Mouse (Mus musculus): ENCODE measurements around the gene Drg1.

The Drg1 gene

DNA sequence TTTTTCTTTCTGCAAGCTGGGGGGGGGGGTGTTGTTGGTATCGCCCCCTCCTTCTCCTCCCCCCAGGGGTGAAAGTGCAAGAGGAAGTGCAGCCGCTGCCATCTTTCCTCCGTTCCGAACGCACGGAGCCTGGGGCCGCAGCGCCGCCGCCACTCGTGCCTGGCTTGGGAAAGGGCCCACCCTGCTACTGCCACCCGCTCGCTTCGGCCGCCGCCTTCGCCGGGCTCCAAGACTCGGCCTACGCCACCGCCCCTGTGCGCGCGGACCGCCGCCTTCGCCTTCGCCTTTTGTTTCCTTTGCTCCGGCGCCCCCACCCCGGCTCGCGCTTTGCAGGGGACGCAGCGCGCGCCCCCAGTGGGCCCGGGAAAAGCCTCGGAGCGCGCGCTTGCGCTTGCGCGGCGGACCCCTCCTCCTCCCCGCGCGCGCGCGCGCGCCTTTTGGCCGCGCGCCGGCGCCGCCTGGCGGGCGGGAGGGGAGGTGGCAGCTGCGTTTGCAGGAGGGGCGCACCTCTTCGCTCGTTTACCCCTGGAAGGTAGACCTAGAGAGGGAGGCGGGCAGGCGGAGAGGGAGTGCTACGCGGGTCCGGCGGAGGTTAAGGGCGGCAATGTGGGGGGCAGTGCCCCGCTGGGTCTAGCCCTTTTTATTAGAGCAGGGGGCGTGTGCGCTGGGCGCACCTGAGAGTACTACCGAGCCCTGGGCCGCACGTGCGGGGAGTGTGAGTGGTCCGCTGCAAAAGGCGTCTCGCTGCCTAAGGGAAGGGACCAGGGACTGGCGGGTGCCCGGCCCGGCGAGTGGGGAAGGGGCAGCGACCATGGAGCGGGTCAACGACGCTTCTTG lies 23.8 kb upstream of the Drg1 start:
- DNase-seq: peak; percentile 88

DNA sequence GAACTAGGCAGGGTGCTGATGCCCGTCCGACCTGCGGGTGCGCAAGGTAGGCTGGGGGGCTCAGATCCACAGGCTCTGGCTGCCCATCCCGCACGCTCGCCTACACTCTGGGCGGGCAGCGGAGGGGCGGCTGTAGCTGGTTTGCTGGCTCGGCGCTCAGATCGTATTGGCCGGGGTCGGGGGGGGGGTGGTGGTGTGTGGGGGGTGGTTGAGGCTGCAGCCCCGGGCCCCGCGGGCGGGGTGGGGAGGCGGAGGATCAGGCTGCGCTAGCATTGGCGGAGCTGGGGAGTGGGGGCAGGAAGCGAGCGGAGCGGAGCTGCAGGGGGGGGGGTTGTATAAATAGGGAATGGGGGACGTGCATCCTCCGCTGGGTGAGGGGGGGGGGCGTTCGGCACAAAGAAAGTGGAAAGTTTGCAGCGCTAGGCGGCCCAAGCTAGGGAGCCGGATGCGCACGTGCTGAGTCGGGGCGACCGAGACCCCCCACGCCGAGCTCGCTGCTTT lies 23.1 kb upstream of the Drg1 start:
- peak; percentile 73 for DNase-seq

- peak; percentile 71 for DNase-seq
These were observed 22.5 kb upstream of the Drg1 start, which contains the start of gene Patz1 for GRCm38 (mm10) chr11:3288521-3289301. Gene Patz1, plus strand, starts transcription at chr11:3288874.

GRCm38 (mm10) chr11:3287921-3288320 lies 21.7 kb upstream of the Drg1 start:
- DNase-seq: peak; percentile 78

DNA sequence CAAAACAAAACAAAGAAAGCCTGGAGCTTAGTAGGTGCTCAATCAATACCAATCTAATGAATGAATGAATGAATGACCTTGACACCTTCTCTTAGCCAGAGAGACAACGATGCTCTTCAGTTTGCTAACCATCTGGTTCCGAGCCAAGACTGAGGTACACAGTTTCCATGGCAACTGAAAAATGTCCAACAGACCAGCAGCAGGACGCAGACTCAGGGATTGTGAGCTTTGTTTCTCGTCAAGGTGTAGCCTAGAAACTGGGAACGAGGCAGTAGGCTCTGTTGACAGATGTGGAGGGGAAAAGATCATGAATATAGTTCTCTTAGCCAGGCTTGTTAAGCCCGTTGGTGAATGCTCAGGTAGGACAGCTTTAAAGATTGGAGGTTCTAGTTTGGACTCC lies 20.9 kb upstream of the Drg1 start:
- peak; percentile 35 for DNase-seq

GRCm38 (mm10) chr11:3285940-3286339 lies 19.7 kb upstream of the Drg1 start:
- no peak for DNase-seq

- DNase-seq: no peak
These were observed 17.4 kb upstream of the Drg1 start for GRCm38 (mm10) chr11:3283645-3284044.

DNA sequence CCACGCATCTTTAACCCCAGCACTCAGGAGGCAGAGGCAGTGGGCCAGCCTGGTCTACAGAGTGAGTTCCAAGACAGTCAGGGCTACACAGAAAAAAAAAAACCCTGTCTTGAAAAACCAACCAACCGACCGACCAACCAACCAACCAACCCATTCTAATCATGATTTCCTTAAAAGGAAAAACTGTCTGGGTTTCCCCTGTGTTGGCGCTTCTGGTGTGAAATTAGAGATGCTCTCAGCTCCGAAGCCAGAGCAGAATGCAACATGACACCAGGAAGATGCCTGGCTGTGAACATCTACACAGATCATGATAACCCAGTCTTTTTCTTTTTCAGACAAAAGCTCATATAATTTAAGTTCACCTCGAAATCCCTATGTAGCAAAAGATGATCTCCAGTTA lies 16.7 kb upstream of the Drg1 start:
- no peak for DNase-seq

DNA sequence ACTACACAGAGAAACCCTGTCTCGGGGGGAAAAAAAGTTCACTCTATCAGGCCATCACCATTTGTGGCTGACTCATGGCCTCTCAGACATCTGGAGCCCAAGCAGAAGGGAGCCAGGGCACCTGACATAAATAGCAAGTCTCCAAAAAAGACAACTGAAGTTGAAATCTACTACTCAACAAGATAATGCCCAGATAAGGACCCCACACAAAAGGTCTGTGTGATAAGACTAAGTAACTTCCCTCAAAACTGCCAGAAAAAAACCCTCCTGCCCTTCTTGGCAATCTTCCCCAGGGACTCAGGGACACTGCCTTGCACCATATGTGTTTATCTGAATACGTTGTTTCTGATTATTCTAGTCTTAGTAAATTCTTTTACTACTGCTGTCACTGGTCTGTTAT lies 13.5 kb upstream of the Drg1 start:
- no peak for DNase-seq

DNA sequence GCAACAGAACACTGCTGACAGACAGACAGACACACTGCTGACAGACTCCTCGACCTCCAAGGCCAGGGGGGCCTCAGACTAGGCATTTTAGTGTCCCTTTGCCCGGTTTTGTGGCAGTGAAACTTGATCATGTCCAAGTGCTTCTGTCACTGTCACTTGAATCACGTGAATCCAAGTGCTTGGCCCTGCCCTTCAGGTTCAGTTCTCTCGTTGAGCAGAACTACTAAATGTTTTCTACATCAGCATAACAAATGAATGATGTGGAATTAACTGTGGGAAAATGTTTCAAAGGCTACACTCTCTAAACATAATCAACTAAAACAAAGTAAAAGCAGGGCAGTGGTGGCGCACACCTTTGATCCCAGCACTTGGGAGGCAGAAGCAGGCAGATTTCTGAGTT lies 12.1 kb upstream of the Drg1 start:
- DNase-seq: no peak

- no peak for DNase-seq
These were observed 3.0 kb upstream of the Drg1 start for GRCm38 (mm10) chr11:3269241-3269640.

DNA sequence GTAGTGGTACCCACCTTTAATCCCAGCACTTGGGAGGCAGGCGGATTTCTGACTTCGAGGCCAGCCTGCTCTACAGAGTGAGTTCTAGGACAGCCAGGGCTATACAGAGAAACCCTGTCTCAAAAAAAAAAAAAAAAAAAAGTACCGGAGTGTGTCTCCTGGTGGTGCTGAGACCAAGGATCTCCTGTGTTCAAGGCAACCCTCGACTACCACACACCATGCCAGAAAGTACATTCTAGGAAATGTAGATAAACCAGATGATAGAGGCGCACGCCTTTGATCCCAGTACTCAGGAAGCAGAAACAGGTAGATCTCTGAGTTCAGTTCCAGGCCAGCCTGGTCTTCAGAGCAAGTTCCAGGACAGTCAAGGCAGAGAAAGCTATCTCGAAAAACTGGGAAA lies 918 bp upstream of the Drg1 start:
- DNase-seq: peak; percentile 16

DNA sequence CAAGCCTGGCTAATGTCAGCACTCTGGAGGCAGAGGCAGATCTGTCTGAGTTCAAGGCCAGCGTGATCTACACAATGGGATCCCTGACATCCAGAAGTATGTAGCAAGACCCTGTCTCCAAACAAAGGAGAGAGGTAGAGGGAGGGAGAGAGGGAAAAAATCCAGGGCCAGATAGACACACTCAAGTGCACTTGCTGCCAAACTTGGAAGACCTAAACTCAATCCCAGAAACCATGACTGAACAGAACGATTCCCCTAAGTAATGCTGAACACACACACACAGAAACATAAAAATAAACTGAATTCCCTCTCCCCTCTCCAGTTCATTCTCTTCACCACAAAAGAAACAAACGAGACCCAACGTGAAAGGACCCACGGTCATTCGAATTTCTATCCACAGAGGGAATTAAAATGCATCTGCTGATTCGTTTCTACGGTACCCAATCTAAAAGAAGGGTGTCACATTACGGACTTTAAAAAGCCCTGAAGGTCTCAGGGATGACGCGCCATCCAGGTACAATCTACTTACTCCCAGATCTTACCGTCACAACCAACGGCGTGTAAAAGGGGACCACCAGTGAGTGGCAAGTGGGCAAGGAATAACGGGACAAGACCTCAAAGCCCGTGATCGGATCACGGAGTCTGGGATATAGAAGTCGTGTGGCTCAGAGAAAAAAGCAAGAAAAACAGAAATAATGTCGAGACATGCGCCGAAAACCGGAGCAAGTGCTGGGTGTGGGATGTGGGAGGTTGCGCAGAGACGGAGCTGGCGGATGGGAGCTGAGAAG lies 730 bp downstream of the Drg1 start:
- DNase-seq: peak; percentile 27

- no peak for DNase-seq
These were observed 6.7 kb downstream of the Drg1 start for GRCm38 (mm10) chr11:3259537-3259936.

DNA sequence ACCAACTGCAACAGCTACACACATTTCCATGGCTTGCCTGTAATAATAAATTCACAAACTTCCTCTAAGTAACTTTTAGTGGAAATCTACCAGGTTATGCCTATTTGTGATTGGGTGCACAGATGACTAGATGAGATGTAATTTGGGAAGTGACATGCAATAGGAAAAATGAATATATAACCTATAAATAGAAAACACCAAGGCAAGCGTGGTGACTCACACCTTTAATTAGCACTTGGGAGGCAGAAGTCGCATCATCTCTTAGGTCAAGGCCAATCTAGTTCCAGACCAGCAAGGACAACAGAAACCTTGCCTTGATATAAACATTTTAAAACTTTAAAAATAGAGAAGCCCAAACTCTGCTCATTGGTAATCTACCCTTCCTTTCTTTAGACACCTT lies 18.8 kb downstream of the Drg1 start:
- no peak for DNase-seq

DNA sequence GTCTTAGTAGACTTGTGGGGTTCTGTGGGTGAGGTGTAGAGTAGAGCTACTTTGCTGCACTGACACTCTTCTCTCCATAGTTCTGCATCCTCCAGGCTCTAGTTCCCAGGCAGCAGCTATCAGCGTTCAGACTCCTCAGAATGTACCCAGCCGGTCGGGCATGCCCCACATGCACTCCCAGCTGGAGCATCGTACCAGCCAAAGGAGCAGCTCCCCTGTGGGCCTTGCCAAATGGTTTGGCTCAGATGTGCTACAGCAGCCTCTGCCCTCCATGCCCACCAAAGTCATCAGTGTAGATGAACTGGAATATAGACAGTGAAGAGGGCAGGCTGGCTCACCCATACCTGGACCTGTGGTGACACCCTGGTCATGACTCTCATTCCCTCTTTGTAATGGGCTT lies 22.4 kb downstream of the Drg1 start:
- DNase-seq: no peak

- DNase-seq: no peak
These were observed 23.8 kb downstream of the Drg1 start for GRCm38 (mm10) chr11:3242395-3242794.

GRCm38 (mm10) chr11:3235277-3235676 lies 30.9 kb downstream of the Drg1 start:
- no peak for DNase-seq

DNA sequence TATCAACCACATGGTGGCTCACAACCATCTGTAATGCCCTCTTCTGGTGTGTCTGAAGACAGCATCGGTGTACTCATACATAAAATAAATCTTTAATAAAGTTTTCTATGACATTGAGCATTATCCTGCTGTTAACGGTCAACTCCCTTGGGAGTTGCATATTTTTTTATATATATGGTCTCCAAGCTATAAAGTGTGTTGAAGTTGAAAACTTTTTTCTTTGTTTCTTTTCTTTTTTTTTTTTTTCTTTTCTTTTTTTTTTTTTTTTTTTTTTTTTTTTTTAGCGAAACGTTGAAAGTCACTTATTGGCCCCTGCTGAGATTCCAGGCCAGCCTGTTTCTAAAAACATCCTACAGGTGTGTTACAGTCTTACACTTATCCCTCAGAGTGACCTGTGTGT lies 32.5 kb downstream of the Drg1 start:
- DNase-seq: no peak

- no peak for DNase-seq
These were observed 34.0 kb downstream of the Drg1 start for GRCm38 (mm10) chr11:3232248-3232647.

- no peak for DNase-seq
These were observed 39.1 kb downstream of the Drg1 start for GRCm38 (mm10) chr11:3227113-3227512.

DNA sequence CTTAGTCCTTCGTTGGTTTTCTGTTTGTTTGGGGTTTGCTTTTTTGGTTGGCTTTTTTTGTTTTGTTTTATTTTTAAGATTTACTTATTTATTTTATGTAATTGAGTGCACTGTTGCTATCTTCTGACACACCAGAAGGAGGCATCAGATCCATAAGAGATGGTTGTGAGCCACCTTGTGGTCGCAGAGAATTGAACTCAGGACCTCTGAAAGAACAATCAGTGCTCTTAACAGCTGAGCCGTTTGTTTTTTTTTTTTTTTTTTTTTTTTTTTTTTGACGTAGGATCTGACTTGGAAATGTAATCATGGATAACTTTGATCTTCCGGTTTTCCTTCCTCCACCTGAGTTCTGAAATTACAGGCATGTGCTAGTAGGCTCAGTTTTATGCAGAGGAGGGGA lies 43.1 kb downstream of the Drg1 start:
- no peak for DNase-seq

DNA sequence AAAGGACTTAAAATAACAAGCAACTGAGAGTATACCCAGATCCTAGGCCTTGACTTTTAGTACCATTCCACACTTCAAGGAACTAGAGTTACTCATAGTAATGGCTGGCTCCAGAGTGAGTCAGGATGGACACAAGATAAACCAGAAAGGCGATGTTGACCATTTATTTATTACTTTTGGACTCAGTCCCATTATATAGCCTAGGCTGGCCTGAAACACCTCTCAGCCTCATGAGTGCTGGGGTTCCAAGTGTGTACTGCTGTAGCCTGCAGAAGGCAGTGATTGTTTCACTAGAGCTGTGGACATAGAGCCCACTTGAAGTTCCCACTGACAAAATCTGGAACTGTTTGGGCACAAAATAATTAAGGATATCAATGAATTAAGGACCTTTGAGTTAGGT lies 53.7 kb downstream of the Drg1 start:
- no peak for DNase-seq
